Mouse (Mus musculus) left cerebral cortex, postnatal 25 days (tissue): ENCODE measurements around the gene Prkce. TPM values are rescaled to one million over a fixed set of nuclear protein-coding genes. Genes with fewer than 3 reads are reported as not detected.

ENCODE experiments used
- DNase-seq, 2 experiments: peaks; one replicate each; pipeline ENCODE4 v3.0.0; 2022; ENCODE audit warnings: low spot score in 2 of 2, mixed read lengths in 1 of 2
- intact Hi-C: fragments of 180-260 bp; cut with DNase I; formaldehyde crosslinking; loops from one replicate; pipeline ENCODE4 v1.15.1; 2025
- total RNA-seq, 2 experiments: library from RNA; stranded (reverse); gene quantifications; 2 replicates each; pipeline ENCODE4 v1.2.3; 2021

Gene Prkce
- total RNA-seq, 2 experiments from 2014 or later: 269 to 275 TPM

DNA sequence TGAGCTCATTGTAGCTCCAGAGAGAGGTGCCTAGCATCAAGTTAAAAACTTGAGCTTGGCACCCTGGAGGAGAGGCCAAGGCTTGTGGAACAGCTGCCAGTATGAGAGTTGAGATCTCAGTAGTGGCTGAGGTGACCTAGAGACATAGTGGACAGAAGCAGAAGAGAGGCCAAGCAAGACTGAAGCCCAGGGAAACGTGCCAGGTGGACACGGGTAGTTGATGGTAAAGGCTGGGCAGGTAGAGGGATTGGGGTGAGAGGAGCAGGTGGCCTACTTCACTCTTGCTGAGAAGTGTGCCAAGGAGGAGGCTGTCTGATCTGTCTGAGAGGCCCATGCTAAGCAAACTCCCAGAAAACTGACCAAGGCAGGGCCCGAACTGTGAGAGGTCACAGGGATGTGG, 44.6 kb downstream of the Prkce start:
- no peak for DNase-seq
- intact Hi-C loops: no loop called here

DNA sequence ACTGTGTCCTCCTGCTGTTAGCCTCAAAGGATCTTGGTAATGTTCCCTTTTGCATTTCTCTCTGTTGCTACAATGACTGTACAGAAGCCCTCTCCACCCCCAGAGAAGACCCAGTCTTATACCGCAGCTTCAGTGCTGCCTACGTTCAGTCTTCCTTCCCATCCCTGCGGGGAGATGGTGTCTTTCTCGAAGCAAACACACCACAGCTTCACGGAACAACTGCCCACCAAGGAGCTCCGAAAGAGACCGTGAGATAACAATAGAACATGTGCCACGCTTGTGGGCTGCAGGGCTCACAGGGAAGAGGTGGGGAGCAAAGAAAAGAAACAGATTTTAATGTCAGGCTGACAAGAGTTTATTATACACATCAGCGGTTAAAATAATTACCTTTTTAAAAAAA, 46.7 kb downstream of the Prkce start:
- DNase-seq: peak; percentile 64 to 92
- intact Hi-C loops: loop anchor here (1.0 kb wide), 3 partner anchors 36 to 87 kb away; no protein-coding TSS in a partner anchor

DNA sequence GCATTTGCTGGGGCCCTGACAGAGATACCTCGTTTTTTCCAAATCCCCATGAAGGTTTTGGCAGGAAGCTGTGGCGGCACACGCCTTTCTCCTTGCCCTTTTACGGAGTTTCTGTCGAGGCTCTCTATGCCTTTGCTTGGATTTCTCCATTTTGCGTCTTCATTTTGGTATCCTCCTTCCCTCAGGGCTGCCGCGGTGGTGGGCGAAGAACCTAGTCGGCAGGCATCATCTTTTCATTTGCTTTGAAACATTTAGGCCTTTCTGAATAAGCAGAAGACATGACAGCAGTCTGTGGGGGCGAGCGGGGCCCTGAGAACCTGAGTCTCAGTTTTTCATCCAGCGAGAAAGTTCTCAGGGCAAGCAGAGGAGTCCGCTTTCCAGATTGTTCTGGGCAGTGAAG, 47.2 kb downstream of the Prkce start:
- peak; percentile 34 to 83 for DNase-seq
- intact Hi-C loops: loop anchor here (1.0 kb wide), 3 partner anchors 36 to 87 kb away; no protein-coding TSS in a partner anchor

DNA sequence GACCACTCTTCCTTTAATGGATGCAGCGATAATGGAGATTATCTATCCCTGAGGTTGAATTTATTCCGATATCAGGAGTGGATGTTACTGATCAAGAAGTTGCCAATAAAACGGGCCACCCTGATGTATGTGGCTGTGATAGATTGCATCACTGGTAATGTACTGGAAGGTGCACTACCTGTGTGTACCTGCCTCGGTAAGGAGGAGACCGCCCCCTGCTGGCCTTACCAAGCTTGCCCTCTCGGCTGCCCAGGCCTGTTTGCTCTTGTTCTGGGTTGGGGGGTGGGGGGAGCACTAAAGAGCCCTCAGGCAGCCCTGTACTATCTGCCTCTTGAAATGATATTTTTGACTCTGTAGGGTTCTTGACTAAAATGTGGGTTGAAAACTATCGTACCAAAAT, 48.2 kb downstream of the Prkce start:
- intact Hi-C loops: no loop called here

DNA sequence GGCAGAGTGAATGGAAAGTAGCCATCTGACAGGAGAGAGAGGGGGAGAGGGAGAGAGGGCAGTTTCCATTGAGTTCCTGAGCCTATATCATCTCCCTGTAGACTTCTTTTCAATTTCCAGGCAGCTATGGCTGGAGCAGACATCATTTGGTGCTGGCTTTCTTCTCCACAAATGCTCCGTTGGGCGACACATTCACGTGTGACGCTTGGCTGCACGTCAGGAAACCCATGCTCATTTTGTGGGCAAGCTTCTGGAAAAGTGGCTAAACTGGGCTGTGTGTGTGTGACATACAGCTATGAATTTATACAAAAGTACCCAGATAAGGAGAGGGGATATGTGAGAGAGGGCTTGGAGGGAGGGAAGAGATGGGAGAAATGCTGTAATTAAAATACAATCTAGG, 49.9 kb downstream of the Prkce start:
- intact Hi-C loops: no loop called here

More for the DNA sequence above, 48.2 kb downstream of the Prkce start:
- DNase-seq: no peak

DNA sequence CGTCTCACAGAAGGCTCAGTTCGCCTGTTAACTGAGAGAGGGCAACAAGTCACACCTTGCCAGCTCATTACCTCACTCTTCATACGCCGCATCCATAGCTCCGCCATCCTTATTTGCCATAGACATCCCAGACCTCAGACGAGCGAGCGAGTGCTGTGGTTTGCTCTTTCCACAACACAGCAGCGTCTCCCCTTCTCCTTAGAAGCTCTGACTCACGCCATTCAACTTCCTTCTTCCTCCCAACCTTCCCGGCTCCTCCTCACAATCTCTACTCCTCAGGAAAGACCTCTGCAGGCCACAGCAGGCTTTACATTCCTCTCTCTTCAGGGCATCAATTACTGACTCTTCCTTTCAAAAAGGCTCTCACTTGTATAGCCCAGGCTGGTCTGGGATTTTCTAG, 51.0 kb downstream of the Prkce start:
- no peak for DNase-seq
- intact Hi-C loops: no loop called here

More for the DNA sequence above, 49.9 kb downstream of the Prkce start:
- no peak for DNase-seq

DNA sequence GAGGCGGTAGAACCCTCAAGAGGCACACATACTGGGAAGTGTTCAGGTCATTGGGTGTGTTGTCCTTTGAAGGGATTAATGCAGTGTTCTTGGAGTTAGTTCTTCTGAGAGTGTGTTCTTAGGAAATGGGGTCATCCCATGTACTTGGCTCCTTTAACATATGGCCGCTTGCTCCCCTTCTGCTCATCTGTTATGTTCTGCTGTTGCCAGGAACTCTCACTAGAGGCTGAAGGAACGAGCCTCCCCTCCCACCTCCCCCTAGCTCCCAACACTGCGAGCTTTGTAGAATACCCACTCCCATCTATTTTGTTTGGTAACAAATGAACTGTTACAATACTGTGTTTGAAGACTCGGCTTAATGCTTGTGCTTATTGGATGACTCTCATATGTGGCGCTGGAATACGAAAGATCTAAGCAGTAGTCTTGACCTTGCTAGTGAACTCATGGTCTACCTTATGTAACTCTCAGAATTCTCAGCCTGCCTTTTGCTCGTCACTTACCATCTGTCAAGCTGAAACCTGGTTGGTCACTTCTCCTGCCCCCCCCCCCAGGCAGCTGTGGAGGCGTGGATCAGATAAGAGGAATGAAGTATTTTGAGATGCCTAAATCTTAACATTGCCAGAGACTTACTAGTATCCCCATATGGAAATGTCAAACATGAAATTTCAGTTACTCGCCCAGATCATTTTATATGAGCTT, 58.1 kb downstream of the Prkce start:
- DNase-seq: no peak

DNA sequence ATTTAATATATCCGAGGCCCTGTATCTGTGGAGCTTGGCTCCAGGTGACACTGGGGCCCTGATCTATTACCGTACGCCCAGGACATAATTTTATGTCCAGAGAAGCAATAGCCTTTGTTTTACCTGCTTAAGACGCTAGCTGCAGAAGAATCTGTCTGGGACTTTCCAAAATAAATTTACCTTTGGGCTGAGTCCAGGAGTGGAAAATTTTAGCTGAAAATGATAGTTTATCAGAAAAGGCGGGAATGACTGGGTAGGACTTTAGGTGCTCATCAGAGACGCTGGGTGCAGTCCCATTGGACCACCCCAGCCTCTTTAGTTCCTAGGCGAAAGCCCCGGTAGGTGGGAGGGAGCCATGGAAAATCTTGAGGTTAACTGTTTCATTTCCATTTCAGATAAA, 58.6 kb downstream of the Prkce start:
- intact Hi-C loops: loop anchor here (5.0 kb wide), 1 partner anchor 59 kb away; the partner anchor contains the start of gene Prkce
- no peak for DNase-seq

More for the DNA sequence above, 58.1 kb downstream of the Prkce start:
- intact Hi-C loops: loop anchor here (5.0 kb wide), 1 partner anchor 58 kb away; the partner anchor contains the start of gene Prkce

DNA sequence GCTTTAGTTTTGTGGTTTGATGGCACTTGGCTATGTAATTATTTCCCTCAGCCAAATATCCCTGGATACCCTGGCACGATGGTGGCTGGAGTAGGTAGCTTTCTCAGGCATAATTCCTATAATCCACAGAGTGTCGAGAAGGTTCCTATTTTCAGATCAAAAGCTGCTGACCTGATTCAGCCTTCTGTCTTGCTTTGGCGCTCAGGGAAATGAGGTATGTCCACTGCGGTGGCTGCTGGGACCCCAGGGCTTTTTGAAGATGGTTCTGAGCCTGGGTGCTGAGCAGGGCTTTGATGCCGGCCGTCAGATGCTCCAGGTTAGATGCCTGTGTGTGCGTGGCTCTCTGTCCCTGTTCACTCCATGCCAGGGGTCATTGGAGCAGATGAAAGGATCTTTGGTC, 59.0 kb downstream of the Prkce start:
- DNase-seq: no peak
- intact Hi-C loops: loop anchor here (5.0 kb wide), 1 partner anchor 59 kb away; the partner anchor contains the start of gene Prkce

DNA sequence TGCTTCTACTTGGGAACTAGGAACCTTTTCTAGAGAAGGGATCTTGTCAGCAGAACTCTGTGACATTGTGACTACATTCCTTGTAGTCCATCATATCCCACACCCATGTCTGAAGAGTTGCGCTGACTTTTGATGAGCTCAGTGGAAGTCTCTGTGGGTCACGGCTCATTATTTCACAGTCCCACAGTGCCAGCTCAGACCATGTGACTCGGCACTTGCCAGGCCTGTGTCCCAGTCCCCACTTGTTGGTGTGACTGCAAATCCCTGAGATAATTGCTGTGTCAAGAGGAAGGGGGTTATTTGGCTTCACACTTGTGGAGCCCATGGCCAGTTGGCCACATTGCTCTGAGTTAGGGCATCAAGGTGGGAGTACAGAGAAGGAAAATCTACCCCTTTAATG, 59.8 kb downstream of the Prkce start:
- DNase-seq: no peak
- intact Hi-C loops: loop anchor here (5.0 kb wide), 1 partner anchor 60 kb away; the partner anchor contains the start of gene Prkce

DNA sequence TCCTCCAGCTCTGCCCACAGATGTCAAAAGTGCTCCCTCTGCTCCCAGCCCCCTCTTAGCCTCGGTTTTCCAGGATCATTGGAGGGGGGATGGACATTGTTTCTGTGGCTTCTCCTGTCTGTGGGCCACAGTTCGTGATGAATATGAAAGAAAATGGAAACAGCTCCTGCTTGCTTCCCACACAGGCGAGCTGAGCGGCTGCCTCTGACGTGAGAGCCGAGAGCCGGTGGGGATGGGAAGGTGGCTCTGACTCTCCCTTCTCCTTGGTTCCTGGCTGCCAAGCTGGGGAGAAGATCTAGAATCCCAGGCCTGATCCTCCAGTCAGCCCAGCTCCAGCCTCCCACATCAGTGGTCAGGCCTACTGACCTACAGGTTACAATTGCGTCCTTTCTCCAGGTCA, 61.3 kb downstream of the Prkce start:
- peak; percentile 66 to 93 for DNase-seq
- intact Hi-C loops: loop anchor here (5.0 kb wide), 1 partner anchor 62 kb away; the partner anchor contains the start of gene Prkce

DNA sequence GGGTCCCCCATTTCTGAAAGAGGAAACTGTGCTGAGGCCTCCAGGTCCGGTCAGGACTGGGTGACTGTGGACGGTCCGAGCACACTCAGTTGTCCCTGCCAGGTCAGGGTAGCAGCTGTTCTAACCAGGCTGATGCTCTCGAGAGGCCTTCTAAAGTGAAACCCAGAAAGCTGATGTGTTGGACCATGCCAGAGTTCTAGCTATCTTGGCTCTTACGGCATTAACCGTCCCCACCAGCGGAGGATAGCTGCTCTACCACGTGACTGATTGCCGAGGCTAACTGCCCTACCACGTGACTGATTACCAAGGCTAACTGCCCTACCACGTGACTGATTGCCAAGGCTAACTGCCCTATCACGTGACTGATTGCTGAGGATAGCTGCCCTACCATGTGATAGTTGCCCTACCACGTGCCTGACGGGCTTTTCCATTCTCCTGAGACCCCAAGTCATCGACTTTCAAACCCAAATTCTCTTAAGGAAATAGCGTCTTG, 62.6 kb downstream of the Prkce start:
- intact Hi-C loops: no loop called here
- no peak for DNase-seq

DNA sequence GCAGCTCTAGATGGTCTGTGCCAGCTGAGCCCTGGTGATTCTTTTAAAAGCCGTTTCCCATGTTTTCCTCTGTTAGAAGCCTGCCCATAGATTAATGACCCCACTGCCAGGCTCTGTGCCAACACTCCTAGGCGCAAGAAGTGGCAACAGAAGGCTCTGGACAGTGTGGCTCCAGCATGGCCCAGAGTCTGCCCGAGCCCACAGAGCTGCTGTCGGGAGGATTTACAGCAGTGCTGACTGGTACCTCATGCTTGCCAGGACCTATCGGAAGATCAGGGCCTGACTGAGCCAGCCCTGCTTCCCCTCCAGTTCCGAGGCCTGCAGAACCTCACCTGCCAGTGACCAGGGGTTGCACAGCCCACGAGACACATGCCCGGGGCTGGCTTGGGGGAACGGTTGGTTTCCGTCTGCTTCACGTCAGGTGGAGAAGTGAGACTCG, 64.2 kb downstream of the Prkce start:
- intact Hi-C loops: no loop called here

DNA sequence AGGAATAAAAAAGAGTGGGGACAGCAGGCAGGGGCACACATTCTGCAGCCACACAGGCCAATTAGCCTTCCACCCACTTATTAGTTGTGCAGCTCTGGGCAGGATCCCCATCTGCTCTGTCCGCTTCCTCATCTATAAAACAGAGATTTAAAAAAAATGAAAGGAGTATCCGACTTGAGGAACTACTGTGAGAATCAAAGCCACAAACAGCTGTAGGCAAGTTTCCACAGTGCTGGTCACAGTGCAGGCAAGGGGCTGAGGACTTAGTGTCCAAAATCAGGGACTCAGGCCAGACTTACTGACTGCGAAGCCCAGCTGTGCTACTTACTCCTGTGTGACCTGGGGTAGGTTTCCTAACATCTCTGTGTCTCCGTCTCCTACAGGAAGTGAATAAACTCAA, 64.7 kb downstream of the Prkce start:
- intact Hi-C loops: no loop called here
- DNase-seq: no peak

More for the DNA sequence above, 64.2 kb downstream of the Prkce start:
- DNase-seq: no peak

DNA sequence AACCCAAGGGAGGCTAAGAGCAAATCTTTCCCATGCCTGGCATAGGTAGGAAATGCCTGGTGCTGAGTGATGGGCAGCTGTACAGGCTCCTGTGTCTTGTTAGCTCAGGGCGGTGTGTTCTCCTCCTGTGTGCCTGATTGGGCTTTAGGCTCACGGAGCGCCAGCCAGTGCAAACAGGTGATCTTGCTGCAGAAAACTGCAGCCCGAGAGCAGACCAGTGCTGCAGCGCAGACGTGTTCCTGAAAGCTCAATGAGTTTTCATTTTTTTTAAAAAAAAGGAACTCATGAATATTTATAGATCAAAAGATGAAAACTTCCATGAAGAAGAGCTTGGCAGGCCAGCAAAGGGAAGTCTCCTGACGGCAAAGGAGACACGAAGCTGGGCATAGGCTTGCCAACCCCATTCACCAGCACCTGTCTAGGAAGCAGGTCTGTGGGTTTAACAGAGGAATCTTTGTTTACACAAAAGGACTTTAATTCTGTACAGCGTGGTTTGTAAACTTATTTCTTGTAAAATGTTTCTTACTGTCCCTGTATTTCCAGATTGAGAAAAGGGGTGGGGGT, 67.1 kb downstream of the Prkce start:
- DNase-seq: peak in 1 of 2 experiments; percentile 43
- intact Hi-C loops: no loop called here

DNA sequence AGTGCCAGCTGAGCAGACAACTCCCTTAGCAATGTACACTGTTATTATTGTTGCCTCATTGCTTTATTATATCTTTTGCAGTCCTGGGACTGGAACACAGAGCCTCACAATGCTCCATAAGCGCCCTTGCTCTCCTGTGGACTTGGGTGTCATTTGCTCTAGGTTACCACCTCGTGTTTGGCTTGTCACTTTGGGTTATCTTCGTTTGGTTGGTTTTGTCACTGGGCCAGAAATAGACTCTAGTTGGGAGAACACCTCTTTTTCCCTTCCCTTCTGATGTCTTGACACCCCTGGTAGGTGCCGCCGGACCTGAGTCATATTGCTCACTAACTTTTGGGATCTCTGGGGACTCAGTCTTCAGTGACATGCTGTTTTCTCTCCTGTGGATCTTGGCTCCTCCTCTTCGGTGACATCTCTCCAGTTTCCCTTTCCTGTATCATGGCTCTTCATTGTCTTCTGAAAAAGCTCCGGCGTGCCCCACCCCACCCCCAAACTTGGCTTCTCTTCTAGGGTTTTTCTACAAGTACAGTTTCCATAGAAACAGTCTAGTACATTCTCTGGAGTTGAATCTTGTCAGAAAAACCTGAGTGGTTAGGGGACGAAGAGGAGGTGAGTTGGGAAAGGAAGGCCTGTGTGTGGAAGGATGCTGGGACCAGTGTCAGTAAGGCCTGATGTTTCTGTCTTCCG, 68.6 kb downstream of the Prkce start:
- intact Hi-C loops: no loop called here

DNA sequence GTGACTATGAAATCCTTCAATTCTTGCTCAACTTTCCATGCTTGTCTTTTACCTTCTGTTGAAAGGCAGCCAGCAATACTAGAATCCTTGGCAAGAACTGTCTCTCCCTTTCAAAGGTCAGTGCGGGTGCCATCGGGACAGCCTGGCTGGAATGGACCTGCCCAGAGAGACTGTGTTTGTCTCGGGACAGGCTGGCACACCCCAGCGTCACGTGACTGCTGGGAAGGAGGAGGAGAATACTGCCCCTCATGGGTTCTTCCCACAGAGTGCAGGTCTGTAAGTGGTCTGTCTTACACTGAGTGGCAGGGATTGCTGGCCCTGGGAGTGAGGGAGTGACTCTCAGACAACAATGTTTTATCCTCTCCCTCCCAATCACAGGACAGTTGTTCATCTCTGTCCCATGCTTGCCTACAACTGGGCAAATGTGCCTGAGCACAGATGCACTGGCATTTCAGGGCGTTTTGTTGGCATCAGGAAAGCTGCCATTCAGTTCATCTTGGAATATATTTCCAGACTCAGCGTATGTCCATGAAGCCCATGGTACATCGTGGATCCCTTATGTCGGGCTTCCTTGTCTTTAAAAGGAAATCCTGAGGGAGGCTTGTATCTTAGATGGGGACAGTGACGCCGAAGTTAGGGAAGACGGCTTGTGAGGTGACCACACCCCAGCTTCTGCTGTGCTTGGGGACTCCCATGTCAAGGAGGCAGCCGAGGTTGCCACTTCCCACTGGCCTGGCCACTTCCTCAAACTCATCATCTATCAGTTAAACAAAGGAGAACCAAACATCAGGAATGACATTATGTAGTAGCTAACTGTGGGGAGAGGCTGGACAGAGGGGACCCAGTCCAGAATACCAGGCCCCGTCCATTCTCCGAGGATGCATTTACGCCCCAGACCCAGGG, 69.5 kb downstream of the Prkce start:
- intact Hi-C loops: no loop called here
- no peak for DNase-seq

More for the DNA sequence above, 68.6 kb downstream of the Prkce start:
- peak in 1 of 2 experiments; percentile 66 for DNase-seq

DNA sequence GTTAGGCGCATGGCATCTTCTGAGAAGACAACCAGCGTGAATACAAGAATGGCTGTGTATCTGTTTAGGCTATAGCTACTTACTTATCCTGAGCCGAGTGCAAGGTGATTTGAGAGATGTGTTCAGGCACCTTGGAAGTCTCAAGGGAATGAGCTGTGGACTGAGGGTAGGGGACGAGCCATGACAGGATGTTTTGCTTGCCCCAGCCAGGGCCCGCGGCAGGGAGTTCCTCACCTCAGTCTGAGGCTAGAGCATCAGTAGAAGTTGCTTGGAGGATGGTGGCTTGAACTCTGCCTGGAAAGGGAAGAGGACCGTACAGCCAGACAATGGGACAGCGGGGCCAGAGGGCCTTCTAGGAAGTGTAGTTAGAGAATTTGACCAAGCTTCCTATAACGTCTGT, 74.7 kb downstream of the Prkce start:
- intact Hi-C loops: no loop called here
- DNase-seq: no peak

DNA sequence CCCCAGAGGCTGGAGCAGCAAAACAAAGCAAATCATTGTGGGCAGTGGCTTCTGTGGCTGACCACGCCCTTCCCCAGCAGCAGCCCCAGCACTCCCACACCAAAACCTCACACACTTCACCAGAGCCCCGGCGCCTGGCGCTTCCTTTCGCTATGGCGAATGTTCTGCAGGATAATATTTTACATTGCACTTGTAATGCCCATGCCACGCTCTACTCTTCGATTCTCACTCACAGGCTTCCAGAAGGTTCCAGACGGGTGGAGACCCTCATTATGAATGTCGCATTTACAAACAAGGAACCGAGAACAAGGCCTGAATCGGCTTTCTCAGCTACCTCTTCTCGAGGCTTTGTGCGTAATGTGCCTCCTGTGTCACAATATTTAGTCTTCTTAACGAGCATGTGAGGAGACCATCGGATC, 75.5 kb downstream of the Prkce start:
- intact Hi-C loops: no loop called here
- DNase-seq: no peak
